Mouse (Mus musculus): ENCODE data around the gene 0610037L13Rik. TPM values are rescaled to one million over a fixed set of nuclear protein-coding genes. Genes with fewer than 3 reads are reported as not detected.

The 0610037L13Rik gene
- total RNA-seq (2015): 59.8 and 60.9 TPM in 2 replicates
- 44.5 and 65.4 TPM in 2 replicates for total RNA-seq (2017)

GRCm38 (mm10) chr4:107889731-107890432 is at the start of gene 0610037L13Rik:
Gene 0610037L13Rik, plus strand, starts transcription at chr4:107889813.
- ATAC-seq (replicated peaks; ENCODE audit: poor library complexity): peak; percentile 96

GRCm38 (mm10) chr4:107843687-107844086 is 45.9 kb upstream of the 0610037L13Rik start:
- ATAC-seq (replicated peaks; ENCODE audit: poor library complexity): no peak

GRCm38 (mm10) chr4:107844971-107845370 is 44.6 kb upstream of the 0610037L13Rik start:
- peak; percentile 83 for ATAC-seq (replicated peaks; ENCODE audit: poor library complexity)

- ATAC-seq (replicated peaks; ENCODE audit: poor library complexity): no peak
Observed at GRCm38 (mm10) chr4:107846795-107847194, 42.8 kb upstream of the 0610037L13Rik start.

GRCm38 (mm10) chr4:107848546-107848945 is 41.1 kb upstream of the 0610037L13Rik start:
- ATAC-seq (replicated peaks; ENCODE audit: poor library complexity): no peak

GRCm38 (mm10) chr4:107849621-107850020 is 40.0 kb upstream of the 0610037L13Rik start:
- ATAC-seq (replicated peaks; ENCODE audit: poor library complexity): no peak

GRCm38 (mm10) chr4:107850091-107850490 is 39.5 kb upstream of the 0610037L13Rik start:
- no peak for ATAC-seq (replicated peaks; ENCODE audit: poor library complexity)

- ATAC-seq (replicated peaks; ENCODE audit: poor library complexity): no peak
Observed at GRCm38 (mm10) chr4:107853333-107853732, 36.3 kb upstream of the 0610037L13Rik start.

GRCm38 (mm10) chr4:107853836-107854235 is 35.8 kb upstream of the 0610037L13Rik start:
- no peak for ATAC-seq (replicated peaks; ENCODE audit: poor library complexity)

GRCm38 (mm10) chr4:107856958-107857686 is 32.5 kb upstream of the 0610037L13Rik start:
- no peak for ATAC-seq (replicated peaks; ENCODE audit: poor library complexity)

- ATAC-seq (replicated peaks; ENCODE audit: poor library complexity): no peak
Observed at GRCm38 (mm10) chr4:107858995-107859394, 30.6 kb upstream of the 0610037L13Rik start.

GRCm38 (mm10) chr4:107864866-107865265 is 24.7 kb upstream of the 0610037L13Rik start:
- ATAC-seq (replicated peaks; ENCODE audit: poor library complexity): no peak

- ATAC-seq (replicated peaks; ENCODE audit: poor library complexity): peak; percentile 99
Observed at GRCm38 (mm10) chr4:107879254-107880050, 10.2 kb upstream of the 0610037L13Rik start, which contains the start of gene Magoh. Gene Magoh, plus strand, starts transcription at chr4:107879755.

GRCm38 (mm10) chr4:107881631-107882030 is 8.0 kb upstream of the 0610037L13Rik start:
- ATAC-seq (replicated peaks; ENCODE audit: poor library complexity): no peak

- no peak for ATAC-seq (replicated peaks; ENCODE audit: poor library complexity)
Observed at GRCm38 (mm10) chr4:107886371-107886770, 3.2 kb upstream of the 0610037L13Rik start.

- no peak; the same call in 1 of the 2 replicates for ATAC-seq (replicated peaks; ENCODE audit: poor library complexity)
Observed at GRCm38 (mm10) chr4:107889385-107889730, 255 bp upstream of the 0610037L13Rik start.

GRCm38 (mm10) chr4:107892663-107893062 is 3.0 kb downstream of the 0610037L13Rik start:
- no peak for ATAC-seq (replicated peaks; ENCODE audit: poor library complexity)

- no peak for ATAC-seq (replicated peaks; ENCODE audit: poor library complexity)
Observed at GRCm38 (mm10) chr4:107899211-107899927, 9.8 kb downstream of the 0610037L13Rik start.

GRCm38 (mm10) chr4:107900206-107900605 is 10.6 kb downstream of the 0610037L13Rik start:
- no peak for ATAC-seq (replicated peaks; ENCODE audit: poor library complexity)

GRCm38 (mm10) chr4:107904252-107904651 is 14.6 kb downstream of the 0610037L13Rik start:
- ATAC-seq (replicated peaks; ENCODE audit: poor library complexity): no peak

- no peak for ATAC-seq (replicated peaks; ENCODE audit: poor library complexity)
Observed at GRCm38 (mm10) chr4:107906561-107906960, 16.9 kb downstream of the 0610037L13Rik start.
